Mouse (Mus musculus) C2C12 (cell line): ENCODE data around the gene Mecom.

Experiments
- CEBPB ChIP-seq: IDR thresholded peaks from one replicate; pipeline ENCODE4 v1.6.1; 2011; ENCODE audit warnings: low read depth, mild to moderate bottlenecking, control low read depth, moderate library complexity
- CTCF ChIP-seq: IDR thresholded peaks from one replicate; pipeline ENCODE4 v1.5.1; 2011; ENCODE audit not compliant: control insufficient read depth, insufficient read depth, insufficient read length
- MAX ChIP-seq: IDR thresholded peaks from one replicate; pipeline ENCODE4 v1.6.1; 2011; ENCODE audit warnings: mild to moderate bottlenecking, control low read depth
- MYOD1 ChIP-seq: IDR thresholded peaks from one replicate; pipeline ENCODE4 v1.6.1; 2011; ENCODE audit warnings: low read depth; ENCODE audit not compliant: control insufficient read depth, insufficient read length
- MYOG ChIP-seq: IDR thresholded peaks from one replicate; pipeline ENCODE4 v1.6.1; 2011; ENCODE audit not compliant: control insufficient read depth, insufficient read length; ENCODE audit errors: extremely low read depth

- TF ChIP-seq MAX (no peak), CTCF (no peak), MYOD1 (no peak), MYOG (no peak), CEBPB (no peak)
Observed at GRCm38 (mm10) chr3:30546831-30547369, 908 bp downstream of the Mecom start.
